Mouse (Mus musculus) T-cell, adult 2 months (primary cell): ENCODE data around the gene Slc35a5.
A peak's percentile ranks its signal among the peaks of the same experiment; 100 is the strongest.

Source experiments
- DNase-seq: peaks from one replicate; pipeline ENCODE4 v3.0.0; 2022; ENCODE audit warnings: low spot score

Gene Slc35a5

DNA sequence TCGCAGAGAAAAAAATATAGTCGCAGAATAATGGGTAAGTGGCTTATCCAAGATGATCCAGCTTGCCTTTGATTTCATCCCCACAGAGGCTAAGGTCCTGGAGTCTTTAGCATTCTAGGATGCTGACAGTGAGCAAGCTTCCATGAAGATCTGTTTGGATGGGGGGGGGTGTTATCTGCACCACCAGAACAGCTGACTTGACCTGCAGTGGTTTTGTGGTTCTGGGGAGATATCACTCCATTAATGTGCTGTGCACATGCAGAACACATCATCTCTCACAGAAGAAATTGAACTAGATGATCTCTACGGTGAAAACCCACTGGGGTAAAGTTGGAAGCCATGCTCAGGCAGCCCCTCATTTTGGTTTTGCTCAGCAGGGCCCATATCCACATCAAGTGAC is 41.3 kb downstream of the Slc35a5 start:
- no peak for DNase-seq

DNA sequence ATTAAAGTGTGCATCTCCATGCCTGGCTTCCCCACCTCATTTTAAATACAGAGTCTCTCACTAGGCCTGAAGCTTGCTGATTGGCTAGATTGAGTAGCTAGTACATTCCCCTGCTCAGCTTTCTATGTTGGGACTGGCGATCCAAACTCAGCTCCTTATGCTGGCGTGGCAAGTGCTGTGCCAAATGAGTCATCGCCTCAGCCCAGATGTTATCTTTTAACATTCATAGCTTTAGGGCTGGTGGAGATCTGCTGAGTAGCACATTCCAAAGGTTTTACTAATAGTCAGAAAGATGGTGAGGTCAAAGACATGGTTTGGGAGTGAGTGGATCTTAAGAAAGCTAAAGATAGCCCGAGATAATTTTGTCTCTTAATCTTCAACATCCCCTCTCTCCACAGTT is 48.0 kb downstream of the Slc35a5 start:
- no peak for DNase-seq

DNA sequence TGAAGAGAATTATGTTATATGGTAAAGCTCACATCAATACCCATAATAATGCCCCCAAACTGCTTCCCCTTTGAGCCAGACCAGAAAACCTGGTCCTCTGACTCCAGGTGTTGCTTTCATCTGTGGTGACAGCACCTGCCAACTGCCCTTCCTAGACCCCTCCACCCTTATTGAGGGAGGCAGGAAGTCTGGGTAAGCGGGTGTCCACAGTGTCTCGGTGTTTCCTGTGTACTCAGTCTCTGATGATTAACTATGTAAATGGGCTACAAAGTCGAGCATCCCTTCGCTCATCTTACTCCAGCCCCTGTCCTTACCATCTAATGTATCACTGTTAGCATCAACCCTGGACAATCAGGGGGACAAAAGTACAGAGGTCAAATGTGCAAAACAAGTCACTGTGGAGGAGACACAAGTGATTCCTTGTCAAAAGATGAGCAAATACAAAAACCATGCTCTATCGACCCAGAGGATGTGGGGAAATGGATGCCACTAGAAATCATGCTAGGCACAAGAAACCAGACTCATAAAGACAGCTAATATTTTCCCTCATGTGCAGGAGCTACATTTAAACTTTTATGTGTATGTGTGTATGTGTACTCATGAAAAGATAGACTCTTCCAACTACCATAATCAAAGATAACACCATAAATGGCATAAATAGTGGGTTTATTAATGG is 50.2 kb downstream of the Slc35a5 start:
- DNase-seq, result no peak

GRCm38 (mm10) chr16:45104993-45105392 is 53.5 kb downstream of the Slc35a5 start:
- DNase-seq, result no peak

DNA sequence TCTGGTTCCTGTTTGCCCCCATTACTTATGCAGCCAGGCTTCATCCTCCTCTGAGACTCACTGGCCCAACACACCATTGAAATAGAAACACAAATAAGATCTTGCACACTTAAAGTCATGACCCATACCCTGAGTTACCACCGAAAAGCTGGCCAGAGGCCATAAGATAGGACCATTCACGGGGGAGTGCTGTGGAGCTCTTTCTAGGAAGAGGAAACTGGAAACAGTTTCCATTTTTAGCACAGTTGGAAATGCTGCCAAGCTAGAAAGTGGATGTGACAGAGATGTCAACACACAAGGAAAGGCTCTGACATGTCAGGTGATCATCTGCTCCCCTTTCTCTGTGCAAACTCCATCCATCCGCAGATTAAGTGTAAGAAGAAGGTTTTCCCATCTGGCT is 57.6 kb downstream of the Slc35a5 start:
- no peak for DNase-seq

DNA sequence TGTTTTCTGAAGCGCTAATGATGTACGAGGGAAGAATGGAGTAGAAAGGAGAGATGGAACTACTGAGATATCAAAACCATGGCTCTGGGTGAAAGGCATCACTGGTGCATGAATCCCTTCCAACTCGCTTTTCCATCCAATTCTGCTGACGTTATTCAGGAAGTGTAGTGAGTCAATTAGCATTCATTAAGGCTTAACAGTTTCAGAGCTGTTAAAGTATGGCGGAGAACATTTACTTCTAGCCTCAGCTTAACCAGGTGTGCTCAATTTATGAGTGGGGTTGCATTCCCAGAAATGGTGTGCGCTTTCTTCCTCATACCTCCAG is 59.7 kb downstream of the Slc35a5 start:
- DNase-seq, result no peak

DNA sequence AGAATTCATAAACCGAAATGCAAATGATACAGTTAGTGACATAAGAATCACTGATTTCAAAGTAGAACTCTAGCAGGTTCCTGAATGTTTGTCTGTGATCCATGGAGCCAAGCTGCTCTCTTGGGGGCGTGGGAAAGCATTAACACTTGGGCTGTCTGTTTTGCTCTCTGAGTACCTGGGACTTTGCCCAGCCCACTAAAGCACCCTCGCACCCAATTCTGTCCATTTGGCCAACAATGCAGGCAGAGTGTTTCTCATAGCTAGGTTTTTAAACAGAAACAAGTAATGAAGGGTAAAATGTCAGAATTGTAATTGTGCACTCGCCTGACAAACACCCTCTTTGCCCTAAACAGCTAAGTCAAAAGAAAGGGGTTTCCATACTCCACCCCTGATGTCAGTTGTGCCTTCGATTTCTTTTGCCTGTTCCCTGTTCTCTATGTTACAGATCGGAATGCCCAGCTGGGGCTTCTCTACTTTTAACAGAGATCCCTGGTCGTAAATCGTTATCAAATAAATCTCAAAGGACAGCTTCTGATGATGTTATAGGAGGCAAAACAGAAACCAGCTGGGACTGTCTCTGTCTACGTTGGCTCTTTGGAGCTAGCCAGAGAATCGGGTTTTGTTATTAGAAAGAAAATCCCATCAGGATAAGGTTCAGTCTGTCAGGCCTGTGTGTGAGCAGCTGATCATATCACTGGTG is 60.2 kb downstream of the Slc35a5 start:
- no peak for DNase-seq

- DNase-seq, result no peak
Observed at GRCm38 (mm10) chr16:45097467-45097866, 61.0 kb downstream of the Slc35a5 start.

DNA sequence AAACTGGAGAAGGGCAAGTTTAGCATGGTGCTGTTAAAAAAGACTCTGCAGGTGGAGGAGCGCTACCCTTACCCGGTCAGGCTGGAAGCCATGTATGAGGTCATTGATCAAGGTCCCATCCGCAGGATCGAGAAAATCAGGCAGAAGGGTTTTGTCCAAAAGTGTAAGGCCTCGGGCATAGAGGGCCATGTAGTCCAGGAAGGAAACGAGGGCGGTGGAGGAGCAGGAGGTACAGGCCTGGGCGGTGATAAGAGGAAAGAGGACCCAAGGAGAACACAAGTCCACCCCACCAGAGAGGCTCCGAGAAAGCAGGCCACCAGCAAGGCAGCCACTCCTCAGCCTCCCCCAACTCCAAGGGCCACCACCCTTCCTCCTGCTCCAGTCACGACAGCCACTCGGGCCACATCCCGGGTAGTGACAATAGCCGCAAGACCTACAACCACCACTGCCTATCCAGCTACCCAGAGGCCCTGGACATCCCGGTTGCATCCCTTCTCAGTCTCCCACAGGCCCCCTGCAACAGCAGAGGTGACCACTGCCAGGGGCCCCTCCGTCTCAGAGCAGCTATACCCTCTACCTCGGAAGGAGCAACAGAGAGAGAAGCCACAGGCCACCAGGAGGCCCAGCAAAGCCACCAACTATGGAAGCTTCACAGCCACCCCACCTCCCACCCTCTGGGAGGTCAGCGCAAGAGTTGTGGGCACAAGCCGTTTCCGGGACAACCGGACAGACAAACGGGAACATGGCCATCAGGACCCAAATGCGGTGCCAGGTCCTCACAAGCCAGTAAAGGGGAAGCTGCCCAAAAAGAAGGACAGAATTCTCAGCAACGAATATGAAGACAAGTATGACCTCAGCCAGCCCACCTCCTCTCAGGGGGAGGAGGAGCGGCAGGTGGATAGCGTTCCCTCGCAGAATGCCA is 62.7 kb downstream of the Slc35a5 start:
- DNase-seq, result no peak

- DNase-seq, result no peak
Observed at GRCm38 (mm10) chr16:45095030-45095429, 63.5 kb downstream of the Slc35a5 start.

GRCm38 (mm10) chr16:45094136-45094756 is 64.3 kb downstream of the Slc35a5 start:
- no peak for DNase-seq

GRCm38 (mm10) chr16:45093137-45093731 is 65.3 kb downstream of the Slc35a5 start, which contains the start of gene Ccdc80:
Ccdc80 (plus strand) TSS chr16:45093402.
- DNase-seq, result no peak

DNA sequence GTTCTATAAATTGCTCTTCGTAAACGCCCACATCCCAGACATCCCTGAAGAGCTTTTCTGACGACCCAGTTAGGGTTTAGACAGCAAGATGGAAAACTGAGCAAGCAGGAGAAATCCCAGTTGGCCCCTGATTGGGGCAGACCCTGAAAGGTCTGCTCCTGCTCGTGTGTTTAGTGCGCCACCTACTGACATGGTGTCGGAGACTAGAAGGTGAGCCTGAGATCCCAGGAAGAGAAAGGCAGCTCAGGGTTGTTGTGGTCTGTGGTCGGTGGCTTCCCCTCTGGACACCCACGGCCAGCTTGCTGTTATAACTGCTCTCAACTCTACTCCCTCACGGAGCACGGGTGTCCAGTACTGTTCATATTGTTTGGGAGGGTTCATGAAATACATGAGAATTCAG is 68.5 kb downstream of the Slc35a5 start:
- DNase-seq, result peak; percentile 47
